Comparison of ENCODE assay signal across 9 mouse cellular contexts in genomic region chr17:90629851-90630250, GRCm38 (mm10).
DNase-seq lines count a peak whose midpoint lies in the region; ATAC-seq lines count a peak whose summit lies in the region.
"Had no signal": no experiment of that assay in that cellular context is flagged by ENCODE, and none has a peak within 500 bp of the region (broad histone marks: within the 10 kb centered on the region; RNA-seq: fewer than 3 reads in every experiment).

No protein-coding gene starts in this region.

- H3K36me3 ChIP-seq in heart, embryonic 11.5 days (ENCODE audit: control insufficient read depth, insufficient read depth, low read length), result no peaks in the 10 kb centered on the region
- H3K36me3 ChIP-seq in hindbrain, embryonic 10.5 days, result no peaks in the 10 kb centered on the region

- WGBS in heart, embryonic 11.5 days (ENCODE audit: insufficient replicate concordance), result 70% methylated on average over 13 of the region's 13 CpGs
- WGBS in hindbrain, embryonic 10.5 days, result 81% methylated on average over 13 of the region's 13 CpGs

- DNase-seq in heart, adult 11 months, result peak; percentile 86
- peak; percentile 95 for DNase-seq in brain, adult 2 months (ENCODE audit: low read depth, low spot score)
- no peak for DNase-seq in hindbrain, embryonic 10.5 days (ENCODE audit: low spot score)
- DNase-seq in left cerebral cortex, adult 8-10 months (ENCODE audit: low spot score in 2 of 2), result peak; percentile 40 to 63
- DNase-seq in c-Kit-positive CD71-positive TER-119-positive erythroid progenitor cells, embryonic 14.5 days (ENCODE audit: low spot score), result no peak
- DNase-seq in spleen, postnatal 10 days (ENCODE audit: low spot score in 2 of 2), result no peak
- no peak for DNase-seq in lung, postnatal 14 days

- no peak overlapping the region for H3K9ac ChIP-seq in heart, embryonic 11.5 days (ENCODE audit: low read depth, low read length)

- H3K4me2 ChIP-seq in heart, embryonic 11.5 days, result no peak overlapping the region

- H3K9me3 ChIP-seq in heart, embryonic 11.5 days (replicated peaks; ENCODE audit: control insufficient read depth, low read length), result no peaks in the 10 kb centered on the region
- no peaks in the 10 kb centered on the region for H3K9me3 ChIP-seq in hindbrain, embryonic 10.5 days
- H3K9me3 ChIP-seq: megakaryocyte, embryonic 14.5 days had no signal

- H3K27me3 ChIP-seq in heart, embryonic 11.5 days (ENCODE audit: control insufficient read depth, insufficient read depth, low read length), result no peaks in the 10 kb centered on the region
- no peaks in the 10 kb centered on the region for H3K27me3 ChIP-seq in hindbrain, embryonic 10.5 days (ENCODE audit: insufficient read depth, poor library complexity, severe bottlenecking)
- H3K27me3 ChIP-seq: megakaryocyte, embryonic 14.5 days had no signal

- ATAC-seq in heart, embryonic 11.5 days (replicated peaks; ENCODE audit: insufficient number of reproducible peaks, low FRiP score, low TSS enrichment), result no peak

- H3K27ac ChIP-seq in heart, embryonic 11.5 days (ENCODE audit: low read depth, low read length), result no peak overlapping the region
- peak overlapping the region; percentile 35; the same call in 1 of the 2 replicates for H3K27ac ChIP-seq in hindbrain, embryonic 10.5 days

- H3K4me3 ChIP-seq in heart, embryonic 11.5 days (ENCODE audit: low read depth, low read length), result no peak overlapping the region
- H3K4me3 ChIP-seq in hindbrain, embryonic 10.5 days, result no peak overlapping the region
- H3K4me3 ChIP-seq: megakaryocyte, embryonic 14.5 days had no signal

- H3K4me1 ChIP-seq in heart, embryonic 11.5 days (ENCODE audit: control insufficient read depth, insufficient read depth, low read length), result no peaks in the 10 kb centered on the region
- no peaks in the 10 kb centered on the region for H3K4me1 ChIP-seq in hindbrain, embryonic 10.5 days (replicated peaks)
- H3K4me1 ChIP-seq: megakaryocyte, embryonic 14.5 days had no signal

Comparison
In these comparisons a context has a peak if more than half of its experiments do, and no peak if none do; other contexts are left out.
1. DNase-seq: peak in heart, adult 11 months (single experiment), brain, adult 2 months (single experiment) and left cerebral cortex, adult 8-10 months (2 of 2); none in hindbrain, embryonic 10.5 days (single experiment), c-Kit-positive CD71-positive TER-119-positive erythroid progenitor cells, embryonic 14.5 days (single experiment), spleen, postnatal 10 days (0 of 2) and lung, postnatal 14 days (single experiment).